Mouse (Mus musculus): ENCODE results near the gene Ppp2r5c.

GRCm38 (mm10) chr12:110478601-110479008, 31.7 kb downstream of the Ppp2r5c start:
- TF ChIP-seq CTCF (IDR thresholded peaks at IDR 0.05), result no peak
- no peak for TF ChIP-seq EP300 (IDR thresholded peaks at IDR 0.05)
